Mouse (Mus musculus) bone marrow macrophage, adult 2 months (primary cell): ENCODE measurements around the gene Mxra8.

Source experiments
- CTCF ChIP-seq: IDR thresholded peaks from 2 replicates; pipeline ENCODE4 v1.5.1; 2012; ENCODE audit warnings: low read depth, mild to moderate bottlenecking, low read length, moderate library complexity
- POLR2A ChIP-seq: IDR thresholded peaks from 2 replicates; pipeline ENCODE4 v1.6.1; 2012; ENCODE audit warnings: mild to moderate bottlenecking, low read depth, low read length, borderline replicate concordance

DNA sequence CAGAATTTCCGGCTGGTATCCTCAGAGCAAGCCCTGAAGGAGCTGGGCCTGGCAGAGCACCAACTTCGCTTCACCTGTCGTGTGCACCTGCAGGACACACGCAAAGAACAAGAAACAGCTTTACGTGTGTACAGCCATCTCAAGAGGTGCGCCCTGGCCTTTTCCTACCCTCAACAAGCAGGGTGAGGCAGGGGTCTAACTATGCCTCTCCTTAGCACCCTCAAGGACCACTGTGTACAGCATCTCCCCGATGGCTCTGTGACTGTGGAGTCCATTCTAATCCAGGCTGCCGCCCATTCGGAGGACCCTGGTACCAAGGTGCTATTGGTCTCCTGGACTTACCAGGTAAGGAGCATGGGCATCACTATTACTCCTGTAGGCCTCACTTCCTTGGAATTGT lies 48.7 kb downstream of the Mxra8 start:
- TF ChIP-seq POLR2A = no peak
- no peak for TF ChIP-seq CTCF
